Mouse (Mus musculus): ENCODE measurements around the gene Mgarp. TPM values are rescaled to one million over a fixed set of nuclear protein-coding genes. Genes with fewer than 3 reads are reported as not detected.
A peak's percentile ranks its signal among the peaks of the same experiment; 100 is the strongest.

Mgarp gene
- polyA plus RNA-seq, 1 experiment from 2014 or later, result 14.5 TPM

DNA sequence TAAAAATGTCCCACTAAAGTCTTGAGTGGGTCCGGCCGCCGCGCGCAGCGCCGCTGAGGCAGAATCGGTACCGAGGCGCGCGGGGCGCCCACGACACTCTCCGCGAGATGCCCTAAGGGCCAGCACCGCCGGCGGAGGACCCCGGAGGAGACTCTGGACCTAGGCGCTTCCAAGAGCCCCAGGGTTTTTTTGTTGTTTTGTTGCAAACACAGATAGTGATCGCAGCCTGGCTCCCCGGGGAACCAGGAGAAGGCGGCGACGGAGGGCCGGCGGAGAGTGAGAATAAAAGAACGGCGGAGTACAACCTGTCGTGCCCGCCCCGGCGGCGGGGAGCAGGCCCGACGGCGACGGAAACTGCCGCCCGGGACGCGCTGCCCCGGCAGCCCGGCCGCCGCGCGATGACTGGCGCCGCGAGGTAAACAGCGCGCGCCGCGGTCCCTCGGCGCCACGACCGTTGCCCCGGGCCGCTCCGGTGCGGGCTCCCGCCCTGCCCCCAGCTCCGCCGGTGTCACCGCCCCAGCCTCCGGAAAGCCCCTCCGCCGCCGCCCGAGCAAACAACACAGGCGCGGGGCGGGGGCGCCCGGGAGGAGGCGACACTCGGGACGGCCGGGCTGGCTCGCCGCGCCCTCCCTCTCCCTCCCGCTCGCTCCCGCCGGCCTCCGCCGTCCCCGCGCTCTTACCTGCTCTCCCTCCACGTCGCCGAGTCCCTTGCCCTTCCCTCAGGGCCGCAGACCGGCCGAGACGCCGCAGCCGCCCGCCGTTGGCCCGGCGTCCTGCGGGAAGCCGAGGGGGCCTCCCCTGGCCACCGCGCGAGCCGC, 56.6 kb downstream of the Mgarp start:
- Histone ChIP-seq H3K27me3 (replicated peaks) (no peaks in the 10 kb centered on the region), H3K4me3 (peak overlapping the region; percentile 91), H3K9me3 (replicated peaks) (no peaks in the 10 kb centered on the region; the same call in 1 of the 2 replicates), H3K4me1 (replicated peaks) (peaks cover 13% of the 10 kb centered on the region), H3K4me2 (peak overlapping the region; percentile 82), H3K36me3 (no peaks in the 10 kb centered on the region), H3K27ac (ENCODE audit: poor library complexity, severe bottlenecking) (peak overlapping the region; percentile 99), H3K9ac (peak overlapping the region; percentile 94)
- peak; percentile 49 for ATAC-seq (ENCODE audit: insufficient number of reproducible peaks, low FRiP score)
- WGBS, result under 1% methylated on average over 106 of the region's 113 CpGs

DNA sequence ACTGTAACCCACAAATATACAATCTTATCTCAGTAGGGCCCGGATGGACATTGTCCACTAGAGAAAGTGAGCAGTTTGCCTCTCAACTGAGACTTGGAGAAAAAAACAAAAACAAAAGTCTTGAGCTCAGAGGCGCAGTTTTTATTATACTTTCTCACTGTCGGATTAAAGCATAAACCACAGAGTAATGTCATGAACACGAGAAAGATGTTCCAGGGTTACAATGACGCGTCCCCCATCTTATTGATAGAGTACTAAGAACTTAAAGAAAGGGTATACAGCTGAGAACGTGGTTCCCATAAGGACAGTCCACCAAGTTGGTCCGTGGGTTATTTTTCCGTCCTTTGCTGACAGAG, 57.2 kb downstream of the Mgarp start:
- ATAC-seq (ENCODE audit: insufficient number of reproducible peaks, low FRiP score), result no peak
- peak overlapping the region; percentile 91 for H3K4me3 ChIP-seq
- WGBS, result 2% methylated on average over 9 of the region's 9 CpGs
- H3K27me3 ChIP-seq (replicated peaks), result no peaks in the 10 kb centered on the region
- no peaks in the 10 kb centered on the region for H3K36me3 ChIP-seq
- H3K4me2 ChIP-seq, result peak overlapping the region; percentile 82
- H3K9me3 ChIP-seq (replicated peaks), result no peaks in the 10 kb centered on the region; the same call in 1 of the 2 replicates
- peaks cover 18% of the 10 kb centered on the region for H3K4me1 ChIP-seq (replicated peaks)
- peak overlapping the region; percentile 94 for H3K9ac ChIP-seq
- peak overlapping the region; percentile 99 for H3K27ac ChIP-seq (ENCODE audit: poor library complexity, severe bottlenecking)

Other genes with a start within 250 kb of the Mgarp start
- gene Noct, start 172.3 kb downstream of the Mgarp start, polyA plus RNA-seq (2016; fragmentation: Nextera tagmentation; extraction: Ambion mirVana), result 12.4 and 14.0 TPM in 2 replicates
- gene Elf2, start 56.1 kb downstream of the Mgarp start, polyA plus RNA-seq (2016; fragmentation: Nextera tagmentation; extraction: Ambion mirVana), result 45.5 and 57.7 TPM in 2 replicates
- gene Ndufc1, start 12.2 kb upstream of the Mgarp start, polyA plus RNA-seq (2016; fragmentation: Nextera tagmentation; extraction: Ambion mirVana), result 1,439 and 1,474 TPM in 2 replicates
- gene Naa15, start 18.4 kb upstream of the Mgarp start, polyA plus RNA-seq (2016; fragmentation: Nextera tagmentation; extraction: Ambion mirVana), result 49.1 and 50.4 TPM in 2 replicates
- gene Rab33b, start 87.2 kb upstream of the Mgarp start, polyA plus RNA-seq (2016; fragmentation: Nextera tagmentation; extraction: Ambion mirVana), result 16.7 and 17.4 TPM in 2 replicates
- gene Setd7, start 164.1 kb upstream of the Mgarp start, polyA plus RNA-seq (2016; fragmentation: Nextera tagmentation; extraction: Ambion mirVana), result 3.6 and 4.1 TPM in 2 replicates